Mouse (Mus musculus) hindbrain, embryonic 12.5 days (tissue): ENCODE results near the gene Smim15. TPM values are rescaled to one million over a fixed set of nuclear protein-coding genes. Genes with fewer than 3 reads are reported as not detected.

Source experiments
- ATAC-seq: fragments of 200-750 bp; cut with Nextera tagmentation; 2 replicates; pipeline ENCODE4 v1.8.0; 2017; ENCODE audit warnings: moderate TSS enrichment; ENCODE audit not compliant: low FRiP score
- H3K27ac ChIP-seq: fragments of 300-500 bp; sonication (generic); 2 replicates; pipeline ENCODE4 v1.5.1; 2016; ENCODE audit warnings: mild to moderate bottlenecking
- H3K27me3 ChIP-seq: fragments of 300-500 bp; sonication (generic); 2 replicates; pipeline ENCODE4 v1.6.1; 2016; ENCODE audit warnings: mild to moderate bottlenecking
- H3K36me3 ChIP-seq: fragments of 300-500 bp; sonication (generic); 2 replicates; pipeline ENCODE4 v1.6.1; 2016; ENCODE audit warnings: mild to moderate bottlenecking
- H3K4me1 ChIP-seq: fragments of 300-500 bp; sonication (generic); 2 replicates; pipeline ENCODE4 v1.6.1; 2016
- H3K4me2 ChIP-seq: fragments of 300-500 bp; sonication (generic); replicated peaks from 2 replicates; pipeline ENCODE4 v1.6.1; 2016; ENCODE audit warnings: mild to moderate bottlenecking
- H3K4me3 ChIP-seq: fragments of 300-500 bp; sonication (generic); 2 replicates; pipeline ENCODE4 v1.5.1; 2016; ENCODE audit warnings: mild to moderate bottlenecking
- H3K9ac ChIP-seq: fragments of 300-500 bp; sonication (generic); 2 replicates; pipeline ENCODE4 v1.6.1; 2016; ENCODE audit warnings: mild to moderate bottlenecking, moderate library complexity
- H3K9me3 ChIP-seq: fragments of 300-500 bp; sonication (generic); replicated peaks from 2 replicates; pipeline ENCODE4 v1.6.1; 2016; ENCODE audit warnings: mild to moderate bottlenecking
- WGBS: fragments of 180-500 bp; shearing (Covaris S2); methylation state at CpG from one replicate; pipeline ENCODE4 v1.1.7; 2016; 5-methylcytosine and 5-hydroxymethylcytosine counted together
- polyA plus RNA-seq: library from polyadenylated mRNA; unstranded; fragments of >200 nt; fragmentation: Nextera tagmentation; extraction: Ambion mirVana; gene quantifications from 2 replicates; pipeline ENCODE4 v1.2.1, GENCODE M21; 2016

Smim15 gene
- polyA plus RNA-seq, 1 experiment from 2014 or later: 47.4 TPM

GRCm38 (mm10) chr13:108066021-108066420 is 21.8 kb downstream of the Smim15 start:
- H3K4me2 ChIP-seq: no peak overlapping the region
- no peak overlapping the region for H3K4me3 ChIP-seq
- H3K4me1 ChIP-seq: peaks cover 6% of the 10 kb centered on the region; the same call in 1 of the 2 replicates
- H3K27ac ChIP-seq: no peak overlapping the region
- ATAC-seq: no peak
- 76% methylated on average over 2 of the region's 2 CpGs for WGBS
- H3K9me3 ChIP-seq: no peaks in the 10 kb centered on the region
- no peaks in the 10 kb centered on the region for H3K27me3 ChIP-seq
- no peaks in the 10 kb centered on the region for H3K36me3 ChIP-seq
- no peak overlapping the region for H3K9ac ChIP-seq

- no peaks in the 10 kb centered on the region for H3K4me1 ChIP-seq
- H3K4me2 ChIP-seq: no peak overlapping the region
- 83% methylated on average over 4 of the region's 4 CpGs for WGBS
- no peak overlapping the region for H3K4me3 ChIP-seq
- no peaks in the 10 kb centered on the region for H3K27me3 ChIP-seq
- H3K9me3 ChIP-seq: no peaks in the 10 kb centered on the region
- H3K9ac ChIP-seq: no peak overlapping the region
- no peak overlapping the region for H3K27ac ChIP-seq
- ATAC-seq: no peak
- H3K36me3 ChIP-seq: no peaks in the 10 kb centered on the region
Observed at GRCm38 (mm10) chr13:108069151-108069550, 24.9 kb downstream of the Smim15 start.

GRCm38 (mm10) chr13:108070171-108070570 is 25.9 kb downstream of the Smim15 start:
- WGBS: 95% methylated on average over 10 of the region's 10 CpGs
- Histone ChIP-seq H3K4me3 (no peak overlapping the region), H3K4me2 (no peak overlapping the region), H3K36me3 (no peaks in the 10 kb centered on the region), H3K9me3 (no peaks in the 10 kb centered on the region), H3K9ac (no peak overlapping the region), H3K27me3 (no peaks in the 10 kb centered on the region), H3K27ac (no peak overlapping the region), H3K4me1 (no peaks in the 10 kb centered on the region)
- no peak for ATAC-seq

- Histone ChIP-seq H3K9me3 (no peaks in the 10 kb centered on the region), H3K27ac (no peak overlapping the region), H3K9ac (no peak overlapping the region), H3K4me3 (no peak overlapping the region), H3K4me2 (no peak overlapping the region), H3K4me1 (no peaks in the 10 kb centered on the region), H3K27me3 (no peaks in the 10 kb centered on the region), H3K36me3 (no peaks in the 10 kb centered on the region)
- no peak for ATAC-seq
- WGBS: 91% methylated on average over 6 of the region's 6 CpGs
Observed at GRCm38 (mm10) chr13:108077476-108077875, 33.2 kb downstream of the Smim15 start.

DNA sequence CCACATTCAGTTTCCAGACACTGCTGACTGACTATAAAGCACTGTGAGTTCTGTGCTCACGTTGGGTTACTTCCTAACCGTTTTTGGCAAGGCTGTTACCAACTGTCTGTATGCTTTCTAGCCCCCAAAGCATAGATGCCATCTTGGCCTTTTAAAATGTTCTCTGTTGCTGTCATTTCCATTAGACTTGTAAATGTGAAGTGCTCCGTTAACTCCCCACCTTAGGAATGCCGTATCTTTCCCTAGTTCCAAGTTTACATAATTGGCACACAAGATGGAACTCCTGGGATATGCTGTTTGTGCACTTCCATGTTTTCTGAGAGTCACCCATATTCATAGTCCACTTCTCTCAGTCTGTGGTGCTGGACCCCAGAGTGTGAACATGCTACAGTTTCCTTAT is 33.7 kb downstream of the Smim15 start:
- Histone ChIP-seq H3K4me3 (no peak overlapping the region), H3K27ac (no peak overlapping the region), H3K36me3 (no peaks in the 10 kb centered on the region), H3K27me3 (no peaks in the 10 kb centered on the region), H3K9ac (no peak overlapping the region), H3K4me1 (no peaks in the 10 kb centered on the region), H3K9me3 (no peaks in the 10 kb centered on the region), H3K4me2 (no peak overlapping the region)
- WGBS: 91% methylated on average over 4 of the region's 4 CpGs
- ATAC-seq: no peak

- Histone ChIP-seq H3K9me3 (no peaks in the 10 kb centered on the region), H3K4me3 (no peak overlapping the region), H3K27ac (no peak overlapping the region), H3K9ac (no peak overlapping the region), H3K4me2 (no peak overlapping the region), H3K27me3 (no peaks in the 10 kb centered on the region), H3K4me1 (no peaks in the 10 kb centered on the region), H3K36me3 (no peaks in the 10 kb centered on the region)
- ATAC-seq: no peak
- WGBS: 96% methylated on average over 4 of the region's 4 CpGs
Observed at GRCm38 (mm10) chr13:108084086-108084485, 39.8 kb downstream of the Smim15 start.

GRCm38 (mm10) chr13:108086036-108086435 is 41.8 kb downstream of the Smim15 start:
- Histone ChIP-seq H3K9me3 (no peaks in the 10 kb centered on the region), H3K36me3 (no peaks in the 10 kb centered on the region), H3K4me1 (no peaks in the 10 kb centered on the region), H3K27ac (no peak overlapping the region), H3K4me2 (no peak overlapping the region), H3K27me3 (no peaks in the 10 kb centered on the region), H3K9ac (no peak overlapping the region), H3K4me3 (no peak overlapping the region)
- 89% methylated on average over 5 of the region's 5 CpGs for WGBS
- ATAC-seq: no peak

GRCm38 (mm10) chr13:108086724-108087123 is 42.5 kb downstream of the Smim15 start:
- no peaks in the 10 kb centered on the region for H3K27me3 ChIP-seq
- no peaks in the 10 kb centered on the region for H3K4me1 ChIP-seq
- no peak for ATAC-seq
- no peaks in the 10 kb centered on the region for H3K36me3 ChIP-seq
- no peak overlapping the region for H3K27ac ChIP-seq
- H3K4me3 ChIP-seq: no peak overlapping the region
- 72% methylated on average over 4 of the region's 4 CpGs for WGBS
- H3K9me3 ChIP-seq: no peaks in the 10 kb centered on the region
- no peak overlapping the region for H3K9ac ChIP-seq
- no peak overlapping the region for H3K4me2 ChIP-seq

DNA sequence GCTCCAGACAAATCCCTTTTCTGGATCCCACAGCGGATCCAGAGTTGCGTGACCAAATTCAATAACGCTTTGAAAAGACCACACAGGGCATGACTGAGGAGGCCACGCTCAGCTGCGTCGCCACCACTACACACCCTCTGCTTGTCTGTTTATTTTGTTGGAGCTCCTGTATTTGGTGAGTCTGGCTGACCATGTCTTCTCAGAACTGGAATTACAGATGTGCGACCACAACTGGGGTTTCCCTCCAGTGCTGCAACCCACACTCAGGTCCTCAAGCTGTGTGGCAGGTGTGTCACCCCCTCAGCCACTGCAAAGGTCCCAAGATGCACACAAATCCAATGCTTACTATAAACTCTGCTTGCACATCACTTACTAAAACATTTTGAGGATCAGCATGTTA is 48.0 kb downstream of the Smim15 start:
- no peaks in the 10 kb centered on the region for H3K36me3 ChIP-seq
- no peak overlapping the region for H3K9ac ChIP-seq
- WGBS: 87% methylated on average over 7 of the region's 7 CpGs
- no peak overlapping the region for H3K27ac ChIP-seq
- ATAC-seq: no peak
- no peaks in the 10 kb centered on the region for H3K9me3 ChIP-seq
- H3K4me2 ChIP-seq: no peak overlapping the region
- H3K27me3 ChIP-seq: no peaks in the 10 kb centered on the region
- no peak overlapping the region for H3K4me3 ChIP-seq
- no peaks in the 10 kb centered on the region for H3K4me1 ChIP-seq

DNA sequence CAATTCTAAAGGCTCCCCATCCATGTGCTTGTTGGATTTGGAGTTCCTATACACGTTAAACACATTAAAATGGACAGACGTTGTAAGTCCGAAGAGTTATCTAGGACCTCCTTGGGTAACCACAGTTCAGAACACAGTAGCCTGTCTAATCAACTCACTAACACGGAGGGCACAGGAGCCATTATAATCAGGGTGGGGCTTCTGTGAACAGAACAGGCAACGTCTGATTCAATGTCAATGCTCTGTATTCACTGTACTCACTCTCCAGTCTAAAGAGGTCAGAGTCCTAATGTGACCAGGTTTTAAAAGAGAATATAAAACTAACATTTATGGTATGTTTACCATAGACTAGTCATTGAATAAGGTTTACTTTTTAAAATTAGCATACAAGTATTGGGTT is 50.4 kb downstream of the Smim15 start:
- WGBS: 94% methylated on average over 5 of the region's 5 CpGs
- H3K9ac ChIP-seq: no peak overlapping the region
- H3K4me3 ChIP-seq: no peak overlapping the region
- H3K27me3 ChIP-seq: no peaks in the 10 kb centered on the region
- no peak overlapping the region for H3K4me2 ChIP-seq
- H3K27ac ChIP-seq: no peak overlapping the region
- 0 out of 2 replicates have a peak, but pooled peaks cover 5% of the 10 kb centered on the region for H3K36me3 ChIP-seq
- no peaks in the 10 kb centered on the region for H3K9me3 ChIP-seq
- H3K4me1 ChIP-seq: no peaks in the 10 kb centered on the region
- no peak for ATAC-seq

- H3K36me3 ChIP-seq: 0 out of 2 replicates have a peak, but pooled peaks cover 5% of the 10 kb centered on the region
- WGBS: 91% methylated on average over 7 of the region's 7 CpGs
Observed at GRCm38 (mm10) chr13:108095617-108096016, 51.4 kb downstream of the Smim15 start.

GRCm38 (mm10) chr13:108096446-108096845 is 52.2 kb downstream of the Smim15 start:
- H3K36me3 ChIP-seq: 0 out of 2 replicates have a peak, but pooled peaks cover 5% of the 10 kb centered on the region
- no peaks in the 10 kb centered on the region for H3K9me3 ChIP-seq
- H3K4me1 ChIP-seq: no peaks in the 10 kb centered on the region
- H3K27ac ChIP-seq: no peak overlapping the region
- H3K4me2 ChIP-seq: no peak overlapping the region
- H3K27me3 ChIP-seq: no peaks in the 10 kb centered on the region
- 82% methylated on average over 7 of the region's 7 CpGs for WGBS
- H3K9ac ChIP-seq: no peak overlapping the region
- ATAC-seq: no peak
- no peak overlapping the region for H3K4me3 ChIP-seq

More at GRCm38 (mm10) chr13:108095617-108096016, 51.4 kb downstream of the Smim15 start:
- no peak for ATAC-seq
- no peaks in the 10 kb centered on the region for H3K9me3 ChIP-seq
- no peaks in the 10 kb centered on the region for H3K4me1 ChIP-seq
- H3K4me2 ChIP-seq: no peak overlapping the region
- no peak overlapping the region for H3K4me3 ChIP-seq
- H3K27ac ChIP-seq: no peak overlapping the region
- no peak overlapping the region for H3K9ac ChIP-seq
- no peaks in the 10 kb centered on the region for H3K27me3 ChIP-seq
